Mouse (Mus musculus) spleen, adult 2 months (tissue): ENCODE results near the gene Sgcd.

Experiments
- CTCF ChIP-seq: fragments of 200-500 bp; IDR thresholded peaks from 2 replicates; pipeline ENCODE4 v1.5.1; 2011; ENCODE audit warnings: mild to moderate bottlenecking, inconsistent platforms; ENCODE audit not compliant: insufficient read depth, insufficient read length, insufficient replicate concordance; ENCODE audit errors: extremely low read depth
- POLR2A ChIP-seq: fragments of 200-500 bp; IDR thresholded peaks from 2 replicates; pipeline ENCODE4 v1.6.1; 2011; ENCODE audit warnings: low read depth, low read length, inconsistent platforms

GRCm38 (mm10) chr11:47167376-47167775, 821.4 kb downstream of the Sgcd start:
- TF ChIP-seq POLR2A (no peak), CTCF (no peak)
